Mouse (Mus musculus): ENCODE measurements around the gene Man2a1.

GRCm38 (mm10) chr17:64753507-64753906 lies 153.0 kb downstream of the Man2a1 start:
- TF ChIP-seq POLR2A (IDR thresholded peaks at IDR 0.05; ENCODE audit: insufficient read depth, low read length) (no peak), CTCF (IDR thresholded peaks at IDR 0.05; ENCODE audit: low read depth, low read length) (no peak)

All from ES-Bruce4 (cell line).